Mouse (Mus musculus) midbrain, embryonic 16.5 days (tissue): ENCODE results near the gene Reep3. TPM values are rescaled to one million over a fixed set of nuclear protein-coding genes. Genes with fewer than 3 reads are reported as not detected.
A peak's percentile ranks its signal among the peaks of the same experiment; 100 is the strongest.

ENCODE experiments used
- ATAC-seq: fragments of 200-750 bp; cut with Nextera tagmentation; 2 replicates; pipeline ENCODE4 v1.8.0; 2017; ENCODE audit warnings: moderate TSS enrichment
- H3K27ac ChIP-seq: fragments of 300-500 bp; sonication (generic); 2 replicates; pipeline ENCODE4 v1.5.1; 2014; ENCODE audit warnings: mild to moderate bottlenecking, low read length, mixed read lengths
- H3K27me3 ChIP-seq: fragments of 300-500 bp; sonication (generic); 2 replicates; pipeline ENCODE4 v1.6.1; 2014; ENCODE audit warnings: low read depth, low read length, mixed read lengths; ENCODE audit not compliant: control insufficient read depth, insufficient read depth
- H3K36me3 ChIP-seq: fragments of 300-500 bp; sonication (generic); 2 replicates; pipeline ENCODE4 v1.6.1; 2014; ENCODE audit warnings: mild to moderate bottlenecking, low read length, moderate library complexity, mixed read lengths; ENCODE audit not compliant: control insufficient read depth, insufficient read depth
- H3K4me1 ChIP-seq: fragments of 300-500 bp; sonication (generic); 2 replicates; pipeline ENCODE4 v1.6.1; 2014; ENCODE audit warnings: mild to moderate bottlenecking, low read length, mixed read lengths; ENCODE audit not compliant: control insufficient read depth, insufficient read depth
- H3K4me2 ChIP-seq: fragments of 300-500 bp; sonication (generic); 2 replicates; pipeline ENCODE4 v1.6.1; 2014; ENCODE audit warnings: mild to moderate bottlenecking, low read length, mixed read lengths
- H3K4me3 ChIP-seq: fragments of 300-500 bp; sonication (generic); 2 replicates; pipeline ENCODE4 v1.5.1; 2014; ENCODE audit warnings: low read depth, mild to moderate bottlenecking, low read length, moderate library complexity, mixed read lengths
- H3K9ac ChIP-seq: fragments of 300-500 bp; sonication (generic); 2 replicates; pipeline ENCODE4 v1.6.1; 2014; ENCODE audit warnings: low read depth, low read length, mixed read lengths
- H3K9me3 ChIP-seq: fragments of 300-500 bp; sonication (generic); replicated peaks from 2 replicates; pipeline ENCODE4 v1.6.1; 2014; ENCODE audit warnings: mild to moderate bottlenecking, low read length, mixed read lengths; ENCODE audit not compliant: control insufficient read depth, poor library complexity, severe bottlenecking
- WGBS: fragments of 180-500 bp; shearing (Covaris S2); extraction: QIAGEN DNeasy Blood & Tissue Kit; methylation state at CpG from one replicate; pipeline ENCODE4 v1.1.7; 2014; 5-methylcytosine and 5-hydroxymethylcytosine counted together
- polyA plus RNA-seq: library from polyadenylated mRNA; unstranded; fragments of >200 nt; fragmentation: Nextera tagmentation; extraction: Ambion mirVana; gene quantifications from 2 replicates; pipeline ENCODE4 v1.2.1, GENCODE M21; 2015

Gene Reep3
- polyA plus RNA-seq, 1 experiment from 2014 or later: 28.2 TPM

DNA sequence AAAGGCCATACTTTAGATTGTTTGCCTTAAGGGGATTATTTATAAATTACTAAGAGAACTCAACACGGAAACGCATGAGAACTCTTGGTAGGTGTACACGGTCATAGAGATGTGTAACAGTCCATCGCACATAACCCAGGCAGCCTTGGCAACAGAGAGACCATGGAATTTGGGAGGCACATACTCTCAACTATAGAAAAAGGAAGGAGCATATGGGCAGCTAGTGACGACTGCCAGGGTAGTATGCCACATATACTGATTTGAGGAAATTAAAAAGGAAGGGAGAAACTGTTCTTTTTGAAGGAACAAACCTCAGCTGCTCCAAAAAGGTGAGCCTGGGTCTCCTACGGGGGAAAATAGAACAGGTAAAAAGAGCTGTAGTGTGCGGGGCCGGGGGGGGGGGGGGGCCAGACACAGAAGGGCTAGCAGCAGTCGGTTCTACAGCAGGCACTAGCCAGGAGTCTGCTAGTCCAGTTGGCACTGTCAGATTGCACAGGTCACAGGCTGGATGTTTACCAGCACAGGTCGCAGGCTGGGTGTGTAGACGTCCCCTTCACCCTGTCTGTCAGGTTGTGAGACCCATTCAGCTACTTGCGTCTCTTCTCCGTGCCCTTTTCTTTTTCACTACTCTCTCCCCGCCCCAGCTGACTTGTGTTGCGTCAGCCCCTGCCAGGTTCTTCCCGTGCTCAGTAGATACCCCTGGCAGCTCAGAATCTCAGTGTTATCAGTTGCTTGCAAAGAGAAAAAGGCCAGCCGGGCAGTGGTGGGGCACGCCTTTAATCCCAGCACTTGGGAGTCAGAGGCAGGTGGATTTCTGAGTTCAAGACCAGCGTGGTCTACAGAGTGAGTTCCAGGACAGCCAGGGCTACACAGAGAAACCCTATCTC is 8.8 kb upstream of the Reep3 start:
- no peak for ATAC-seq
- peaks cover 63% of the 10 kb centered on the region for H3K4me1 ChIP-seq
- WGBS: 60% methylated on average over 18 of the region's 19 CpGs

GRCm38 (mm10) chr10:67104543-67104942 is 7.8 kb upstream of the Reep3 start:
- Histone ChIP-seq H3K9ac (no peak overlapping the region), H3K27me3 (no peaks in the 10 kb centered on the region), H3K27ac (no peak overlapping the region), H3K4me2 (no peak overlapping the region), H3K9me3 (no peaks in the 10 kb centered on the region), H3K4me3 (no peak overlapping the region), H3K4me1 (peaks cover 72% of the 10 kb centered on the region), H3K36me3 (no peaks in the 10 kb centered on the region)
- ATAC-seq: no peak
- 13% methylated on average over 9 of the region's 9 CpGs for WGBS

More for the DNA sequence above, 8.8 kb upstream of the Reep3 start:
- H3K4me3 ChIP-seq: no peak overlapping the region
- H3K9ac ChIP-seq: no peak overlapping the region
- H3K27ac ChIP-seq: no peak overlapping the region
- no peaks in the 10 kb centered on the region for H3K36me3 ChIP-seq
- H3K9me3 ChIP-seq: no peaks in the 10 kb centered on the region
- no peak overlapping the region for H3K4me2 ChIP-seq
- no peaks in the 10 kb centered on the region for H3K27me3 ChIP-seq

DNA sequence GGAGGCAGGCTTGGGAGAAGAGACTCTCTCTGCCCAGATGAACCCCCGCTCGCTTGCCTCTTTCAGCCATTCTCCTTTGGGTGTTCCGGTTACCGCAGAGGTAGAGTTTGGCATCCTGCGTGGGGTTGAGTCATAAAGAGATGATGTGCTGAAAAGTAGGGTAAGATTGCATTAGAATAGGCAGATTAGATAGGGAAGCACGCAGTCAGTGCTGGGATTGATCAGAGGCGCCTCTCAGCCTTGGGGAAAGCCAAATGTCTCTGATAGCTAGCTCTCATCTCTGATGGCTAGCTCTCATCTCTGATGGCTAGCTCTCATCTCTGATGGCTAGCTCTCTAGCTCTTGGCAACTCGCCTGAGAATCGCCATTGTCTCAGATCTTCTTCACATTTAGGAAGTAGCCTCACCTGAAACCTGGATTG is 4.1 kb upstream of the Reep3 start:
- H3K4me2 ChIP-seq: peak overlapping the region; percentile 5; the same call in 1 of the 2 replicates
- 63% methylated on average over 9 of the region's 9 CpGs for WGBS
- no peak overlapping the region for H3K27ac ChIP-seq
- H3K4me3 ChIP-seq: no peak overlapping the region
- H3K36me3 ChIP-seq: no peaks in the 10 kb centered on the region
- H3K4me1 ChIP-seq: peaks cover 65% of the 10 kb centered on the region
- H3K9me3 ChIP-seq: no peaks in the 10 kb centered on the region
- no peaks in the 10 kb centered on the region for H3K27me3 ChIP-seq
- ATAC-seq: no peak
- H3K9ac ChIP-seq: no peak overlapping the region

GRCm38 (mm10) chr10:67100011-67100661 is 3.4 kb upstream of the Reep3 start:
- H3K4me1 ChIP-seq: peaks cover 62% of the 10 kb centered on the region
- H3K27me3 ChIP-seq: no peaks in the 10 kb centered on the region
- 38% methylated on average over 7 of the region's 7 CpGs for WGBS
- ATAC-seq: no peak
- no peak overlapping the region for H3K9ac ChIP-seq
- no peaks in the 10 kb centered on the region for H3K9me3 ChIP-seq
- no peak overlapping the region for H3K4me3 ChIP-seq
- H3K4me2 ChIP-seq: 0 out of 2 replicates have a peak overlapping the region, but pooled peaks have one; percentile 8
- no peak overlapping the region for H3K27ac ChIP-seq
- H3K36me3 ChIP-seq: no peaks in the 10 kb centered on the region

DNA sequence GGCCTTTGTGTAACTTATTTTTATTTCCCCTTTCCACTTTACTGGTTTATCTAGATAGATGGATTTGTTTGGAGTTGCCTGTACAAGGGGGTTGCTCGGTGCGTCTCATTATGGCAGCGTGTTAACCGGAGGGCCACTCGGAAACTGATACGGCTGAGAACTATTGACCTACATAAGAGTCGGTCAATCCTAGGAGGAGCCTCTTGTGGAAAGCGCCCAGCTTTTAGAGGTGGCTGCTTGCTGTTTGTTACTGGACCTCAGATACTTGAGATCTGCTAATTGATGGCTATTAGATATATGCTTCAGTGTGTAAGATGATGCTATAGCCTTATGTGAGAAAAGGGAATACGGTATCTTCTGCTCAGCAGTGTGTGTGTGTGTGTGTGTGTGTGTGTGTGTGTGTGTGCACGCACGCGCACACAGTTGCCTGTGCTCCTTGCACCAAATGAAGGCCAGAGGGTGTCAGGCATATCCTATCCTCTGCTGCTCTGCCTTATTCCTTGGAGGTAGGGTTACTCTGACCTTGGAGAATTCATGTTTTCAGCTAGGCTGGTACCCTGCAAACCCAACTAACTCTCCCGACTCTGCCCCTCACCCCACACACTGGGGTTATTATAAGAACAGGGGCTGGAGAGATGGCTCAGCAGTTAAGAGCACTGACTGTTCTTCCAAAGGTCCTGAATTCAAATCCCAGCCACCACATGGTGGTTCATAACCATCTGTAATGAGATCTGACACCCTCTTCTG is 2.6 kb upstream of the Reep3 start:
- H3K36me3 ChIP-seq: no peaks in the 10 kb centered on the region
- H3K9me3 ChIP-seq: no peaks in the 10 kb centered on the region
- H3K9ac ChIP-seq: no peak overlapping the region
- peak overlapping the region; percentile 92 for H3K4me3 ChIP-seq
- no peaks in the 10 kb centered on the region for H3K27me3 ChIP-seq
- no peak for ATAC-seq
- H3K4me2 ChIP-seq: peak overlapping the region; percentile 96
- H3K27ac ChIP-seq: no peak overlapping the region
- 55% methylated on average over 13 of the region's 13 CpGs for WGBS
- H3K4me1 ChIP-seq: peaks cover 58% of the 10 kb centered on the region

DNA sequence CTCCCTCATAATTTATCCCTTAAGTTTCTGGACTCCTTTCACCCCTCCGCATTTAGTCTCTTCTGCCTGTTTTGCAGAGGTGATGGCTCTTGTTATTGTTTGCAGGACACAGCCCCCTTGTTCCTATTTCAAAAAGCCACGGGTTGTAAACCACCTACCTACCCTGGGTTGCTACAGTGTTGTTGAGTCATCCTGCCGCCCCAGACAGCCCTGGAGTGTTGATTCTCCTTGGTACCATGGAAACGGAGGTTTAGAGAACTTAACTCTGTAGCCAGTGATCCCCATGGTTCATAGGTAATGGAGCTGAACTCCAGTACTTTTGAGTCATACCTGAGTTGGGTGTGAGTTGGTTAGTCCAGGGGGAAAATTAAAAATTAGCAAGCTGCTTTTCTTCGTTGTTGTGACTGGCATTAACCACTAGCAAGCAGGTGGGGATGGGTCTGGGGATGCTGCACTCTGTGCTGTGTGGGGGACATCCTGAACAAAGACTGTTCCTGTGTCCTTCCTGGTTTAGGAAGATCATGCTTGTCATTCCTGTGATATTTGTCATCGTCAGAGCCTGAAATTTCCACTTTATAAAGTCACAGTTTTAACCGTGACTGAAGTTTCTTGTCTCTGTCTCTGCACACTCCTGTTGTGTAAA is 1.8 kb upstream of the Reep3 start:
- H3K4me3 ChIP-seq: peak overlapping the region; percentile 92
- H3K27me3 ChIP-seq: no peaks in the 10 kb centered on the region
- peak overlapping the region; percentile 96 for H3K4me2 ChIP-seq
- no peaks in the 10 kb centered on the region for H3K9me3 ChIP-seq
- 13% methylated on average over 7 of the region's 7 CpGs for WGBS
- ATAC-seq: no peak
- H3K9ac ChIP-seq: peak overlapping the region; percentile 63
- peaks cover 50% of the 10 kb centered on the region for H3K4me1 ChIP-seq
- no peaks in the 10 kb centered on the region for H3K36me3 ChIP-seq
- H3K27ac ChIP-seq: no peak overlapping the region

GRCm38 (mm10) chr10:67097437-67098150 is 849 bp upstream of the Reep3 start:
- peak overlapping the region; percentile 96 for H3K4me2 ChIP-seq
- ATAC-seq: no peak
- H3K9me3 ChIP-seq: no peaks in the 10 kb centered on the region
- H3K4me1 ChIP-seq: peaks cover 40% of the 10 kb centered on the region
- H3K27me3 ChIP-seq: no peaks in the 10 kb centered on the region
- H3K27ac ChIP-seq: peak overlapping the region; percentile 99
- peak overlapping the region; percentile 92 for H3K4me3 ChIP-seq
- peak overlapping the region; percentile 98 for H3K9ac ChIP-seq
- WGBS: under 1% methylated on average over 15 of the region's 15 CpGs
- H3K36me3 ChIP-seq: no peaks in the 10 kb centered on the region
